Mouse (Mus musculus): Measurements from ENCODE around the gene Csrp1.

- TF ChIP-seq EP300 (IDR thresholded peaks at IDR 0.05; ENCODE audit: insufficient read depth, low read depth, low read length) (no peak), CTCF (IDR thresholded peaks at IDR 0.05; ENCODE audit: low read depth, low read length) (no peak)
Measured at GRCm38 (mm10) chr1:135731393-135731792, 11.5 kb downstream of the Csrp1 start.
